13 mouse cellular contexts compared by ENCODE assay signal in the genomic region with DNA sequence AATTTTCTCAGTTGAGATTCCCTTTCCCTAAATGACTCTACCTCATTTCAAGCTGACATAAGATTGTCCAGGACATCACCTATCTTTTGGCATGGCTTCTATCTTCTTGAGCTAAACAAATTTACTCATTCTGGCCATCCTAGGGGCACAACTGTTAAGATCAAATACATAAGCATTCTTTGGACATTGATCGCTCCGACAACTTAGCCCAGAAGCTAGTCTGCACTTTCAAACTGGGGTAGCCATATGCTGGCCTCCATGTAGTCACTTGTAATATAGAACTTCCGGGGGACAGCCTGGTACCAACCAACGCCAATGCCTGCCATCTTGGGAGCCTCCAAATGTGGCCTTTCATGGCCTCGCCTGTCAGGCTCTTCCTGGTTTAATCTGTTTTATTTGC.
A peak's percentile ranks its signal among the peaks of the same experiment; 100 is the strongest.
DNase-seq lines count a peak whose midpoint lies in the region; ATAC-seq and TF ChIP-seq lines count a peak whose summit lies in the region.
"Had no signal": no experiment of that assay in that cellular context is flagged by ENCODE, and none has a peak within 500 bp of the region (broad histone marks: within the 10 kb centered on the region; RNA-seq: fewer than 3 reads in every experiment).

No protein-coding gene starts in this region.

- 96% methylated on average over 5 of the region's 5 CpGs for WGBS in heart, adult 2 months
- WGBS in kidney, postnatal 0 days: 97% methylated on average over 5 of the region's 5 CpGs
- 91% methylated on average over 5 of the region's 5 CpGs for WGBS in embryonic facial prominence, embryonic 12.5 days
- whole genome bisulfite sequencing in stomach, embryonic 14.5 days: 94% methylated on average over 5 of the region's 5 CpGs

- no peak for TF ChIP-seq EP300 in heart, adult 2 months (IDR thresholded peaks at IDR 0.05; ENCODE audit: insufficient read depth, low read depth, low read length)

- H3K9me3 ChIP-seq in kidney, postnatal 0 days (replicated peaks; ENCODE audit: low read length): no peaks in the 10 kb centered on the region
- H3K9me3 ChIP-seq in embryonic facial prominence, embryonic 12.5 days: no peaks in the 10 kb centered on the region
- no peaks in the 10 kb centered on the region for H3K9me3 ChIP-seq in stomach, embryonic 14.5 days (ENCODE audit: control insufficient read depth, low read depth, low read length)
- H3K9me3 ChIP-seq: limb, embryonic 13.5 days; neural tube, embryonic 15.5 days had no signal

- DNase-seq in heart, adult 2 months: no peak
- no peak for DNase-seq in heart, postnatal 14 days
- no peak for DNase-seq in kidney, postnatal 0 days (ENCODE audit: low spot score)
- DNase-seq in kidney, adult 18-20 months: no peak
- no peak for DNase-seq in adrenal gland, postnatal 14 days
- DNase-seq: cerebellum, postnatal 25 days; gastrocnemius, postnatal 25 days; right cerebral cortex, postnatal 4 days had no signal

- peak overlapping the region; percentile 69 for H3K27ac ChIP-seq in heart, adult 2 months
- H3K27ac ChIP-seq in kidney, postnatal 0 days: peak overlapping the region; percentile 58; the same call in 1 of the 2 replicates
- H3K27ac ChIP-seq in embryonic facial prominence, embryonic 12.5 days: 0 out of 2 replicates have a peak overlapping the region, but pooled peaks have one; percentile 26
- H3K27ac ChIP-seq in stomach, embryonic 14.5 days (ENCODE audit: low read length): peak overlapping the region; percentile 75
- H3K27ac ChIP-seq: neural tube, embryonic 15.5 days had no signal

- no peak overlapping the region for H3K9ac ChIP-seq in heart, adult 2 months (ENCODE audit: low read depth, low read length)
- no peak overlapping the region for H3K9ac ChIP-seq in kidney, postnatal 0 days (ENCODE audit: low read depth, low read length)
- no peak overlapping the region for H3K9ac ChIP-seq in embryonic facial prominence, embryonic 12.5 days
- no peak overlapping the region for H3K9ac ChIP-seq in stomach, embryonic 14.5 days (replicated peaks; ENCODE audit: low read depth, low read length)
- H3K9ac ChIP-seq: limb, embryonic 13.5 days; neural tube, embryonic 15.5 days had no signal

- no peak overlapping the region for H3K4me3 ChIP-seq in heart, adult 2 months
- H3K4me3 ChIP-seq in kidney, postnatal 0 days (replicated peaks; ENCODE audit: low read depth, low read length): no peak overlapping the region
- no peak overlapping the region for H3K4me3 ChIP-seq in embryonic facial prominence, embryonic 12.5 days
- no peak overlapping the region for H3K4me3 ChIP-seq in stomach, embryonic 14.5 days (ENCODE audit: low read depth, low read length)
- H3K4me3 ChIP-seq: limb, embryonic 13.5 days; neural tube, embryonic 15.5 days had no signal

- no peak for TF ChIP-seq CTCF in heart, adult 2 months (IDR thresholded peaks at IDR 0.05)
- no peak for TF ChIP-seq CTCF in kidney, postnatal 0 days (IDR thresholded peaks at IDR 0.05; ENCODE audit: low read depth)

- H3K79me2 ChIP-seq in heart, adult 2 months (replicated peaks; ENCODE audit: control insufficient read depth, insufficient read depth, low read length): no peaks in the 10 kb centered on the region

- peaks cover 2% of the 10 kb centered on the region; the same call in 1 of the 2 replicates for H3K36me3 ChIP-seq in heart, adult 2 months (ENCODE audit: control insufficient read depth, insufficient read depth, low read length)
- no peaks in the 10 kb centered on the region for H3K36me3 ChIP-seq in kidney, postnatal 0 days (ENCODE audit: insufficient read depth, low read length)
- H3K36me3 ChIP-seq in embryonic facial prominence, embryonic 12.5 days: no peaks in the 10 kb centered on the region
- no peaks in the 10 kb centered on the region; the same call in 1 of the 2 replicates for H3K36me3 ChIP-seq in stomach, embryonic 14.5 days (ENCODE audit: control insufficient read depth, insufficient read depth, low read length)
- H3K36me3 ChIP-seq: neural tube, embryonic 15.5 days had no signal

- no peak overlapping the region for H3K4me2 ChIP-seq in kidney, postnatal 0 days (ENCODE audit: low read length)
- no peak overlapping the region for H3K4me2 ChIP-seq in embryonic facial prominence, embryonic 12.5 days (replicated peaks)
- H3K4me2 ChIP-seq in stomach, embryonic 14.5 days (replicated peaks; ENCODE audit: low read depth, low read length): no peak overlapping the region
- H3K4me2 ChIP-seq: neural tube, embryonic 15.5 days had no signal

- no peak for TF ChIP-seq POLR2A in heart, adult 2 months (IDR thresholded peaks at IDR 0.05; ENCODE audit: insufficient read depth, low read depth, low read length)

- no peak for ATAC-seq in kidney, postnatal 0 days (replicated peaks; ENCODE audit: low FRiP score, low read depth)
- no peak for ATAC-seq in embryonic facial prominence, embryonic 12.5 days (ENCODE audit: insufficient number of reproducible peaks, insufficient read depth, low FRiP score, low TSS enrichment)
- ATAC-seq in stomach, embryonic 14.5 days (ENCODE audit: insufficient number of reproducible peaks, insufficient read depth, low FRiP score, low read depth): no peak
- ATAC-seq: activated CD4-positive, CD25-positive, alpha-beta regulatory T cell, adult 4 months had no signal

- no peaks in the 10 kb centered on the region for H3K27me3 ChIP-seq in heart, adult 2 months (ENCODE audit: control insufficient read depth, insufficient read depth, low read length)
- no peaks in the 10 kb centered on the region for H3K27me3 ChIP-seq in kidney, postnatal 0 days (ENCODE audit: insufficient read depth, low read length)
- no peaks in the 10 kb centered on the region for H3K27me3 ChIP-seq in embryonic facial prominence, embryonic 12.5 days
- H3K27me3 ChIP-seq in stomach, embryonic 14.5 days (ENCODE audit: control insufficient read depth, insufficient read depth, low read length): no peaks in the 10 kb centered on the region
- H3K27me3 ChIP-seq: limb, embryonic 13.5 days; neural tube, embryonic 15.5 days had no signal

- H3K4me1 ChIP-seq in heart, adult 2 months (ENCODE audit: control insufficient read depth, insufficient read depth, low read length): peaks cover 29% of the 10 kb centered on the region
- H3K4me1 ChIP-seq in kidney, postnatal 0 days (replicated peaks; ENCODE audit: insufficient read depth, low read length): 0 out of 2 replicates have a peak, but pooled peaks cover 22% of the 10 kb centered on the region
- peaks cover 42% of the 10 kb centered on the region for H3K4me1 ChIP-seq in embryonic facial prominence, embryonic 12.5 days
- peaks cover 32% of the 10 kb centered on the region for H3K4me1 ChIP-seq in stomach, embryonic 14.5 days (ENCODE audit: control insufficient read depth, insufficient read depth, low read length)

- intact Hi-C loops in heart, adult 2 months (cut with DNase I): no loop called here
- intact Hi-C loops in heart, postnatal 14 days (cut with DNase I): no loop called here
